Comparison of ENCODE assay signal across 30 mouse cellular contexts in the genomic region with DNA sequence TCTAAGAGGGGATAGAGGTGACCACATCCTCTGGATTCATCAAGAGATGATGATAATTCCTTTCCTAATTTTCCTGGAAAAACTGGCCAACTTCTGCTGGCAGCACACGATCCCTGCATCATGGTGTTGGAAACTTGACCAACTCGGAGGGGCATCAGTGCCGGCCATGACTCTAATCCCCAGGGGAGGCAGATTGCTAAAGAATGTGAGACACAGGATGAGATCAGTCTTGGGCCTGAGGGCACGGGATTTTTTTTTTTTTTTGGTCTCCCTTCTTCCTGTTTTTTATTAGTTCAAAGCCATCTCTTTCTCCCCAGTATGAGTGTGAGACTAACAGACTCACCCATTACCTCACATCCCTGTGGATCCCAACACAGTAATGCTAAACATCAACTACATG.
DNase-seq lines count a peak whose midpoint lies in the region; ATAC-seq lines count a peak whose summit lies in the region.
"Had no signal": no experiment of that assay in that cellular context is flagged by ENCODE, and none has a peak within 500 bp of the region (broad histone marks: within the 10 kb centered on the region; RNA-seq: fewer than 3 reads in every experiment).

No protein-coding gene starts in this region.

- no peaks in the 10 kb centered on the region for H3K36me3 ChIP-seq in forebrain, embryonic 13.5 days (ENCODE audit: poor library complexity, severe bottlenecking)
- H3K36me3 ChIP-seq: embryonic facial prominence, embryonic 10.5 days; embryonic facial prominence, embryonic 13.5 days; forebrain, embryonic 12.5 days; heart, embryonic 10.5 days; heart, embryonic 13.5 days had no signal

- no peaks in the 10 kb centered on the region for H3K4me1 ChIP-seq in forebrain, embryonic 13.5 days
- H3K4me1 ChIP-seq: embryonic facial prominence, embryonic 10.5 days; embryonic facial prominence, embryonic 13.5 days; forebrain, embryonic 12.5 days; heart, embryonic 10.5 days; heart, embryonic 13.5 days had no signal

- H3K9ac ChIP-seq in forebrain, embryonic 13.5 days: no peak overlapping the region
- H3K9ac ChIP-seq: embryonic facial prominence, embryonic 13.5 days; forebrain, embryonic 12.5 days; heart, embryonic 13.5 days; hindbrain, embryonic 14.5 days had no signal

- DNase-seq in embryo, embryonic 10.5 days (ENCODE audit: low spot score): peak; percentile 3
- no peak for DNase-seq in embryo, embryonic 11 days
- peak; percentile 89 for DNase-seq in heart, adult 11 months
- DNase-seq in heart, adult 8-10 months (ENCODE audit: low spot score): no peak
- DNase-seq in adipocyte (ENCODE audit: low spot score): peak; percentile 65
- DNase-seq in layer of hippocampus, adult 8-10 months (ENCODE audit: low spot score in 2 of 2): no peak
- DNase-seq in layer of hippocampus, adult 9-10 months (ENCODE audit: low spot score): no peak
- DNase-seq: adrenal gland, adult 2 months; adrenal gland, postnatal 25 days; cerebellum, adult 18-20 months; cerebellum, adult 9-10 months; cerebellum, postnatal 14 days; gastrocnemius, postnatal 10 days; heart, postnatal 14 days; heart, postnatal 4 days; kidney, adult 18-20 months had no signal

- no peak overlapping the region for H3K27ac ChIP-seq in forebrain, embryonic 13.5 days
- H3K27ac ChIP-seq: embryonic facial prominence, embryonic 10.5 days; embryonic facial prominence, embryonic 13.5 days; forebrain, embryonic 12.5 days; heart, embryonic 10.5 days; heart, embryonic 13.5 days; hindbrain, embryonic 14.5 days; hindbrain, postnatal 0 days had no signal

- H3K4me3 ChIP-seq in forebrain, embryonic 13.5 days: no peak overlapping the region
- H3K4me3 ChIP-seq: embryonic facial prominence, embryonic 10.5 days; embryonic facial prominence, embryonic 13.5 days; erythroblast, embryonic 14.5 days; forebrain, embryonic 12.5 days; heart, embryonic 10.5 days; heart, embryonic 13.5 days had no signal

- H3K9me3 ChIP-seq in forebrain, embryonic 13.5 days (replicated peaks): no peaks in the 10 kb centered on the region
- H3K9me3 ChIP-seq: embryonic facial prominence, embryonic 10.5 days; embryonic facial prominence, embryonic 13.5 days; forebrain, embryonic 12.5 days; heart, embryonic 10.5 days; heart, embryonic 13.5 days had no signal

- ATAC-seq in forebrain, embryonic 13.5 days: no peak
- ATAC-seq: CD4-positive, CD25-positive, alpha-beta regulatory T cell, adult 4 months; forebrain, embryonic 16.5 days; hindbrain, postnatal 0 days; inflammation-experienced regulatory T-cells, adult 6 months; intestine, embryonic 16.5 days; Patski had no signal

- WGBS in forebrain, embryonic 13.5 days: 88% methylated on average over 4 of the region's 4 CpGs

- H3K27me3 ChIP-seq in forebrain, embryonic 13.5 days: no peaks in the 10 kb centered on the region
- H3K27me3 ChIP-seq: embryonic facial prominence, embryonic 13.5 days; forebrain, embryonic 12.5 days; heart, embryonic 13.5 days; Patski had no signal

- H3K4me2 ChIP-seq in forebrain, embryonic 13.5 days: no peak overlapping the region
- H3K4me2 ChIP-seq: embryonic facial prominence, embryonic 13.5 days; forebrain, embryonic 12.5 days; heart, embryonic 13.5 days; hindbrain, embryonic 14.5 days had no signal

Comparison
In these comparisons a context has a peak if more than half of its experiments do, and no peak if none do; other contexts are left out.
1. DNase-seq: peak in embryo, embryonic 10.5 days (single experiment), heart, adult 11 months (single experiment) and adipocyte (single experiment); none in embryo, embryonic 11 days (single experiment), heart, adult 8-10 months (single experiment), layer of hippocampus, adult 8-10 months (0 of 2) and layer of hippocampus, adult 9-10 months (single experiment).